Mouse (Mus musculus): ENCODE measurements around the gene Akap1. TPM values are rescaled to one million over a fixed set of nuclear protein-coding genes. Genes with fewer than 3 reads are reported as not detected.

Gene Akap1
- polyA plus RNA-seq, 1 experiment = 24.8 TPM

DNA sequence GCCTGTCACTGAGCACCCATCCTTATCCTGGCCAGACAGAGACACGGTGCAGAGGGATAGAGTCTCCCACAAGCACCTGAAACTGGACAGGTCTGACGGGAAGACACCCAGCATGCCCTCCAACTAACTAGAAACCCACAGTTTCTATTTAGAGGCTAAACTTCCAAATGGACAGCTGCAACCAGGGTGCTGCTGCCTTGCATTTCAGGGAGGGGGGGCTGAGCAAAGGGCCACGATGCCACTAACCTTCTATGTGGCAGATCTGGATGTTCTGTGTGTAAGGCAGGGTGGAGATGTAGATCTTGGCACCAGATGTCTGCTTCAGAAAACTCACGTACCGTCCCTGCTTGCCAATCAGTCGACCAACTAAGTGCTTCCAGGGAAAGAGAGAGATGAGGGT, 25.0 kb downstream of the Akap1 start:
- peaks cover 38% of the 10 kb centered on the region for H3K79me2 ChIP-seq (ENCODE audit: control insufficient read depth, insufficient read depth)
- no peak overlapping the region for H3K4me3 ChIP-seq (ENCODE audit: insufficient read depth, poor library complexity, severe bottlenecking)
- peaks cover 50% of the 10 kb centered on the region for H3K36me3 ChIP-seq (ENCODE audit: control insufficient read depth, insufficient read depth)
- no peak for TF ChIP-seq CEBPB (IDR thresholded peaks at IDR 0.05; ENCODE audit: low read depth)
- TF ChIP-seq CTCF (IDR thresholded peaks at IDR 0.05; ENCODE audit: control insufficient read depth, insufficient read depth, insufficient read length) = no peak
- no peak for TF ChIP-seq MYOD1 (IDR thresholded peaks at IDR 0.05; ENCODE audit: control insufficient read depth, insufficient read length, low read depth)
- no peak for TF ChIP-seq USF1 (IDR thresholded peaks at IDR 0.05; ENCODE audit: low read depth)
- no peak for TF ChIP-seq MYOG (IDR thresholded peaks at IDR 0.05; ENCODE audit: control insufficient read depth, extremely low read depth, insufficient read length)
- TF ChIP-seq MAX (IDR thresholded peaks at IDR 0.05) = no peak
- no peak for TF ChIP-seq FOSL1 (IDR thresholded peaks at IDR 0.05; ENCODE audit: insufficient read depth, low read length, poor library complexity, severe bottlenecking)
- H3K27me3 ChIP-seq (ENCODE audit: control insufficient read depth, insufficient read depth, insufficient read length) = no peaks in the 10 kb centered on the region
- H3ac ChIP-seq (ENCODE audit: control insufficient read depth, insufficient read length, low read depth) = no peak overlapping the region
- H3K79me3 ChIP-seq (ENCODE audit: low read depth) = peaks cover 4% of the 10 kb centered on the region

GRCm38 (mm10) chr11:88838630-88839029, 25.8 kb downstream of the Akap1 start:
- Histone ChIP-seq H3K79me3 (ENCODE audit: low read depth) (peaks cover 4% of the 10 kb centered on the region), H3K4me3 (ENCODE audit: insufficient read depth, poor library complexity, severe bottlenecking) (no peak overlapping the region), H3ac (ENCODE audit: control insufficient read depth, insufficient read length, low read depth) (no peak overlapping the region), H3K79me2 (ENCODE audit: control insufficient read depth, insufficient read depth) (peaks cover 30% of the 10 kb centered on the region), H3K27me3 (ENCODE audit: control insufficient read depth, insufficient read depth, insufficient read length) (no peaks in the 10 kb centered on the region), H3K36me3 (ENCODE audit: control insufficient read depth, insufficient read depth) (peaks cover 44% of the 10 kb centered on the region)
- TF ChIP-seq MAX (IDR thresholded peaks at IDR 0.05) = no peak
- no peak for TF ChIP-seq MYOD1 (IDR thresholded peaks at IDR 0.05; ENCODE audit: control insufficient read depth, insufficient read length, low read depth)
- no peak for TF ChIP-seq CTCF (IDR thresholded peaks at IDR 0.05; ENCODE audit: control insufficient read depth, insufficient read depth, insufficient read length)
- no peak for TF ChIP-seq FOSL1 (IDR thresholded peaks at IDR 0.05; ENCODE audit: insufficient read depth, low read length, poor library complexity, severe bottlenecking)
- TF ChIP-seq MYOG (IDR thresholded peaks at IDR 0.05; ENCODE audit: control insufficient read depth, extremely low read depth, insufficient read length) = no peak
- TF ChIP-seq CEBPB (IDR thresholded peaks at IDR 0.05; ENCODE audit: low read depth) = no peak
- no peak for TF ChIP-seq USF1 (IDR thresholded peaks at IDR 0.05; ENCODE audit: low read depth)

GRCm38 (mm10) chr11:88834606-88835005, 29.8 kb downstream of the Akap1 start:
- no peaks in the 10 kb centered on the region for H3K79me3 ChIP-seq (ENCODE audit: low read depth)
- no peak for TF ChIP-seq USF1 (IDR thresholded peaks at IDR 0.05; ENCODE audit: low read depth)
- TF ChIP-seq MYOD1 (IDR thresholded peaks at IDR 0.05; ENCODE audit: control insufficient read depth, insufficient read length, low read depth) = no peak
- no peak for TF ChIP-seq MAX (IDR thresholded peaks at IDR 0.05)
- no peak for TF ChIP-seq MYOG (IDR thresholded peaks at IDR 0.05; ENCODE audit: control insufficient read depth, extremely low read depth, insufficient read length)
- no peak for TF ChIP-seq CTCF (IDR thresholded peaks at IDR 0.05; ENCODE audit: control insufficient read depth, insufficient read depth, insufficient read length)
- TF ChIP-seq FOSL1 (IDR thresholded peaks at IDR 0.05; ENCODE audit: insufficient read depth, low read length, poor library complexity, severe bottlenecking) = no peak
- no peak for TF ChIP-seq CEBPB (IDR thresholded peaks at IDR 0.05; ENCODE audit: low read depth)
- peaks cover 51% of the 10 kb centered on the region for H3K36me3 ChIP-seq (ENCODE audit: control insufficient read depth, insufficient read depth)
- no peaks in the 10 kb centered on the region for H3K27me3 ChIP-seq (ENCODE audit: control insufficient read depth, insufficient read depth, insufficient read length)
- peaks cover 6% of the 10 kb centered on the region for H3K79me2 ChIP-seq (ENCODE audit: control insufficient read depth, insufficient read depth)
- no peak overlapping the region for H3K4me3 ChIP-seq (ENCODE audit: insufficient read depth, poor library complexity, severe bottlenecking)
- no peak overlapping the region for H3ac ChIP-seq (ENCODE audit: control insufficient read depth, insufficient read length, low read depth)

- no peaks in the 10 kb centered on the region for H3K27me3 ChIP-seq (ENCODE audit: control insufficient read depth, insufficient read depth, insufficient read length)
- H3K36me3 ChIP-seq (ENCODE audit: control insufficient read depth, insufficient read depth) = peaks cover 53% of the 10 kb centered on the region
- peaks cover 6% of the 10 kb centered on the region for H3K79me2 ChIP-seq (ENCODE audit: control insufficient read depth, insufficient read depth)
- H3K79me3 ChIP-seq (ENCODE audit: low read depth) = no peaks in the 10 kb centered on the region
- no peak overlapping the region for H3K4me3 ChIP-seq (ENCODE audit: insufficient read depth, poor library complexity, severe bottlenecking)
- TF ChIP-seq USF1 (IDR thresholded peaks at IDR 0.05; ENCODE audit: low read depth) (no peak), CTCF (IDR thresholded peaks at IDR 0.05; ENCODE audit: control insufficient read depth, insufficient read depth, insufficient read length) (no peak), MYOD1 (IDR thresholded peaks at IDR 0.05; ENCODE audit: control insufficient read depth, insufficient read length, low read depth) (no peak), MYOG (IDR thresholded peaks at IDR 0.05; ENCODE audit: control insufficient read depth, extremely low read depth, insufficient read length) (no peak), CEBPB (IDR thresholded peaks at IDR 0.05; ENCODE audit: low read depth) (no peak), FOSL1 (IDR thresholded peaks at IDR 0.05; ENCODE audit: insufficient read depth, low read length, poor library complexity, severe bottlenecking) (no peak), MAX (IDR thresholded peaks at IDR 0.05) (no peak)
- no peak overlapping the region for H3ac ChIP-seq (ENCODE audit: control insufficient read depth, insufficient read length, low read depth)
Observed at GRCm38 (mm10) chr11:88834134-88834533, 30.3 kb downstream of the Akap1 start.

DNA sequence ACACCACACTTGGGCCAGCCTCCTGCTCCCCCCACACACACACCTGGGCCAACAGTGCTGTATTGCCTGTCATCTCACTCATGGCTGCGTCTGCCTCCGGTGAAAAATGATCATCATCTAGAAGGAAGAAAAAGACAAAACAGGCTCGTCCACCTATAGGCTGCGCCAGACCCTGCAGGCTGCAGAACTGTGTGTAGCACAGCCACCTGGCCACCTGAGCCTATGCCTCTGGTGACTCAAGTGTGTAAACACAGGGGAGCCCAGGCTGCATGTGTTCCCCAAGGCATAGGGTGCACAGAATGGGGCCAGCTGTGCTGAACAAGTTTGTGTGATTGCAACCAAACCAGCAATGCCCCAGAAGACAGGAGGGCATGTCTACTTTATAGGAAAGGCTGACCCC, 31.3 kb downstream of the Akap1 start:
- Histone ChIP-seq H3K27me3 (ENCODE audit: control insufficient read depth, insufficient read depth, insufficient read length) (no peaks in the 10 kb centered on the region), H3K79me3 (ENCODE audit: low read depth) (no peaks in the 10 kb centered on the region), H3K79me2 (ENCODE audit: control insufficient read depth, insufficient read depth) (peaks cover 6% of the 10 kb centered on the region), H3K4me3 (ENCODE audit: insufficient read depth, poor library complexity, severe bottlenecking) (no peak overlapping the region), H3ac (ENCODE audit: control insufficient read depth, insufficient read length, low read depth) (no peak overlapping the region), H3K36me3 (ENCODE audit: control insufficient read depth, insufficient read depth) (peaks cover 45% of the 10 kb centered on the region)
- TF ChIP-seq MYOD1 (IDR thresholded peaks at IDR 0.05; ENCODE audit: control insufficient read depth, insufficient read length, low read depth) = no peak
- TF ChIP-seq CTCF (IDR thresholded peaks at IDR 0.05; ENCODE audit: control insufficient read depth, insufficient read depth, insufficient read length) = no peak
- no peak for TF ChIP-seq MYOG (IDR thresholded peaks at IDR 0.05; ENCODE audit: control insufficient read depth, extremely low read depth, insufficient read length)

DNA sequence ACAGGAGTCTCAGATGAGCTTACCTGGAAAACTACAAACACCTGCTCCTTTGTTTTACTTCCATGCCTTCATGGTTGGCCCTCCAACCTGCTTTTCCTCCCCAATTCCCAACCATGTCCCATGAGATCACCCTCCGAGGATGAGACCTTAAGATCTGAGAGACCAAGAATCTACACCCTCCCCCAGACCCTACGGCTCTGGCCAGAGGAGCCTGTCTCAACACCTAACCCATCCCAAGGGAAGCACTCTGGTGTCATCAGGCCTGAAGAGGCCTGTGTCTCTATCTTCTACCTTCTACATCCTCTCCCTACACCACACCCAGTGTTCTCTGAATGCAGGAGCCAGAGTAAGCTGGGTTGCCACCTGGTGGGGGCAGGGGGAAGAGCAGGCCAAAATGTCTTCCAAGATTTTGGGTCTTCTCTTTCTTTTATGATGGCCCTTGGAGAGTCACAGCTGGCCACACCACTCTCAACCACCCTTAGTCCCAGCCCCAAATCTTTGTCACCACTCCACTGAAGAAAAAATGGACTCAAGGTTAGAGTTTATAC, 34.1 kb downstream of the Akap1 start:
- H3K36me3 ChIP-seq (ENCODE audit: control insufficient read depth, insufficient read depth) = peaks cover 26% of the 10 kb centered on the region
- H3K79me3 ChIP-seq (ENCODE audit: low read depth) = no peaks in the 10 kb centered on the region
- H3ac ChIP-seq (ENCODE audit: control insufficient read depth, insufficient read length, low read depth) = no peak overlapping the region
- TF ChIP-seq CTCF (IDR thresholded peaks at IDR 0.05; ENCODE audit: control insufficient read depth, insufficient read depth, insufficient read length) (no peak), CEBPB (IDR thresholded peaks at IDR 0.05; ENCODE audit: low read depth) (no peak), FOSL1 (IDR thresholded peaks at IDR 0.05; ENCODE audit: insufficient read depth, low read length, poor library complexity, severe bottlenecking) (no peak), MAX (IDR thresholded peaks at IDR 0.05) (no peak), MYOD1 (IDR thresholded peaks at IDR 0.05; ENCODE audit: control insufficient read depth, insufficient read length, low read depth) (no peak), MYOG (IDR thresholded peaks at IDR 0.05; ENCODE audit: control insufficient read depth, extremely low read depth, insufficient read length) (no peak), USF1 (IDR thresholded peaks at IDR 0.05; ENCODE audit: low read depth) (no peak)
- H3K27me3 ChIP-seq (ENCODE audit: control insufficient read depth, insufficient read depth, insufficient read length) = no peaks in the 10 kb centered on the region
- no peaks in the 10 kb centered on the region for H3K79me2 ChIP-seq (ENCODE audit: control insufficient read depth, insufficient read depth)
- no peak overlapping the region for H3K4me3 ChIP-seq (ENCODE audit: insufficient read depth, poor library complexity, severe bottlenecking)
